Mouse (Mus musculus): Measurements from ENCODE around the gene Teddm3.
A peak's percentile ranks its signal among the peaks of the same experiment; 100 is the strongest.
"Not testable (repeated sequence)": the region's sequence is repeated elsewhere in the genome, so short reads cannot be mapped to it uniquely, and the experiment has no call there.

Gene Teddm3

GRCm38 (mm10) chr16:21153900-21154299 is at the start of gene Teddm3:
Gene Teddm3 (minus strand): TSS chr16:21154000.
- DNase-seq (ENCODE audit: low spot score): not testable (repeated sequence)

- no peak for DNase-seq (ENCODE audit: low spot score)
Measured at GRCm38 (mm10) chr16:21202731-21203130, 48.9 kb upstream of the Teddm3 start.

GRCm38 (mm10) chr16:21199426-21199825 is 45.6 kb upstream of the Teddm3 start:
- no peak for DNase-seq (ENCODE audit: low spot score)

- peak; percentile 72 for DNase-seq (ENCODE audit: low spot score)
Measured at GRCm38 (mm10) chr16:21198529-21198928, 44.7 kb upstream of the Teddm3 start.

GRCm38 (mm10) chr16:21198006-21198405 is 44.2 kb upstream of the Teddm3 start:
- no peak for DNase-seq (ENCODE audit: low spot score)

- no peak for DNase-seq (ENCODE audit: low spot score)
Measured at GRCm38 (mm10) chr16:21197542-21197941, 43.7 kb upstream of the Teddm3 start.

GRCm38 (mm10) chr16:21196576-21196975 is 42.8 kb upstream of the Teddm3 start:
- DNase-seq (ENCODE audit: low spot score): no peak

GRCm38 (mm10) chr16:21195260-21195866 is 41.6 kb upstream of the Teddm3 start:
- no peak for DNase-seq (ENCODE audit: low spot score)

- DNase-seq (ENCODE audit: low spot score): no peak
Measured at GRCm38 (mm10) chr16:21194182-21194581, 40.4 kb upstream of the Teddm3 start.

GRCm38 (mm10) chr16:21192509-21193354 is 38.9 kb upstream of the Teddm3 start:
- DNase-seq (ENCODE audit: low spot score): peak; percentile 75

- DNase-seq (ENCODE audit: low spot score): no peak
Measured at GRCm38 (mm10) chr16:21191569-21191968, 37.8 kb upstream of the Teddm3 start.

- DNase-seq (ENCODE audit: low spot score): no peak
Measured at GRCm38 (mm10) chr16:21188345-21188744, 34.5 kb upstream of the Teddm3 start.

GRCm38 (mm10) chr16:21187568-21187967 is 33.8 kb upstream of the Teddm3 start:
- DNase-seq (ENCODE audit: low spot score): no peak

- no peak for DNase-seq (ENCODE audit: low spot score)
Measured at GRCm38 (mm10) chr16:21184697-21185096, 30.9 kb upstream of the Teddm3 start.

GRCm38 (mm10) chr16:21182108-21182507 is 28.3 kb upstream of the Teddm3 start:
- no peak for DNase-seq (ENCODE audit: low spot score)

- DNase-seq (ENCODE audit: low spot score): no peak
Measured at GRCm38 (mm10) chr16:21175236-21175635, 21.4 kb upstream of the Teddm3 start.

- no peak for DNase-seq (ENCODE audit: low spot score)
Measured at GRCm38 (mm10) chr16:21168730-21169129, 14.9 kb upstream of the Teddm3 start.

GRCm38 (mm10) chr16:21165343-21166220 is 11.8 kb upstream of the Teddm3 start:
- DNase-seq (ENCODE audit: low spot score): not testable (repeated sequence)

GRCm38 (mm10) chr16:21163423-21163822 is 9.6 kb upstream of the Teddm3 start:
- DNase-seq (ENCODE audit: low spot score): not testable (repeated sequence)

- not testable (repeated sequence) for DNase-seq (ENCODE audit: low spot score)
Measured at GRCm38 (mm10) chr16:21159226-21159625, 5.4 kb upstream of the Teddm3 start.

- DNase-seq (ENCODE audit: low spot score): not testable (repeated sequence)
Measured at GRCm38 (mm10) chr16:21156261-21156660, 2.5 kb upstream of the Teddm3 start.

Measured in MN1 (cell line).